Mouse (Mus musculus) limb, embryonic 14.5 days (tissue): Measurements from ENCODE around the gene Arhgap10. TPM values are rescaled to one million over a fixed set of nuclear protein-coding genes. Genes with fewer than 3 reads are reported as not detected.

Experiments used
- ATAC-seq: fragments of 200-750 bp; cut with Nextera tagmentation; 2 replicates; pipeline ENCODE4 v1.8.0; 2017; ENCODE audit warnings: low read depth, moderate number of reproducible peaks, moderate TSS enrichment; ENCODE audit not compliant: low FRiP score
- DNase-seq: peaks from one replicate; pipeline ENCODE4 v3.0.0-alpha.2; 2015; ENCODE audit warnings: low spot score
- H3K27ac ChIP-seq: fragments of 300-500 bp; sonication (generic); replicated peaks from 2 replicates; pipeline ENCODE4 v1.5.1; 2014; ENCODE audit warnings: low read depth, mild to moderate bottlenecking, low read length, moderate library complexity, mixed read lengths
- H3K27me3 ChIP-seq: fragments of 300-500 bp; sonication (generic); 2 replicates; pipeline ENCODE4 v1.6.1; 2014; ENCODE audit warnings: low read length, mixed read lengths; ENCODE audit not compliant: control insufficient read depth, insufficient read depth
- H3K36me3 ChIP-seq: fragments of 300-500 bp; sonication (generic); 2 replicates; pipeline ENCODE4 v1.6.1; 2014; ENCODE audit warnings: mild to moderate bottlenecking, low read length, moderate library complexity, mixed read lengths; ENCODE audit not compliant: control insufficient read depth, insufficient read depth
- H3K4me1 ChIP-seq: fragments of 300-500 bp; sonication (generic); 2 replicates; pipeline ENCODE4 v1.6.1; 2014; ENCODE audit warnings: antibody characterized with exemption, low read length, mixed read lengths; ENCODE audit not compliant: control insufficient read depth, insufficient read depth
- H3K4me2 ChIP-seq: fragments of 300-500 bp; sonication (generic); replicated peaks from 2 replicates; pipeline ENCODE4 v1.6.1; 2014; ENCODE audit warnings: low read depth, mild to moderate bottlenecking, low read length, moderate library complexity; ENCODE audit not compliant: severe bottlenecking
- H3K4me3 ChIP-seq: fragments of 300-500 bp; sonication (generic); replicated peaks from 2 replicates; pipeline ENCODE4 v1.5.1; 2014; ENCODE audit warnings: low read length
- H3K9ac ChIP-seq: fragments of 300-500 bp; sonication (generic); 2 replicates; pipeline ENCODE4 v1.6.1; 2014; ENCODE audit warnings: mild to moderate bottlenecking, low read depth, low read length, moderate library complexity; ENCODE audit not compliant: severe bottlenecking
- H3K9me3 ChIP-seq: fragments of 300-500 bp; sonication (generic); 2 replicates; pipeline ENCODE4 v1.6.1; 2016; ENCODE audit warnings: low read length; ENCODE audit not compliant: control insufficient read depth
- POLR2A ChIP-seq: fragments of 200-500 bp; IDR thresholded peaks from 2 replicates; pipeline ENCODE4 v1.8.0; 2012; ENCODE audit warnings: inconsistent platforms, mild to moderate bottlenecking, moderate library complexity, borderline replicate concordance; ENCODE audit not compliant: insufficient read depth, insufficient read length; ENCODE audit errors: extremely low read depth
- WGBS: fragments of 180-500 bp; shearing (Covaris S2); extraction: QIAGEN DNeasy Blood & Tissue Kit; methylation state at CpG from one replicate; pipeline ENCODE4 v1.1.7; 2014; 5-methylcytosine and 5-hydroxymethylcytosine counted together
- polyA plus RNA-seq, 2 experiments: library from polyadenylated mRNA; depleted of rRNA in 1 of 2; stranded (reverse) in 1 of 2; unstranded in 1 of 2; fragments of >200 nt; fragmentation: Nextera tagmentation in 1 of 2; extraction: Ambion mirVana in 1 of 2; gene quantifications; 2 replicates each; pipeline versions ENCODE4 v1.2.1 to v1.2.3; 2012 to 2014

Arhgap10 gene
- polyA plus RNA-seq, 2 experiments, result 25.1 to 29.3 TPM

- Histone ChIP-seq H3K9ac (no peak overlapping the region), H3K4me1 (peaks cover 29% of the 10 kb centered on the region), H3K27me3 (no peaks in the 10 kb centered on the region), H3K27ac (no peak overlapping the region), H3K4me2 (no peak overlapping the region), H3K4me3 (no peak overlapping the region), H3K36me3 (no peaks in the 10 kb centered on the region), H3K9me3 (no peaks in the 10 kb centered on the region)
- no peak for ATAC-seq
- no peak for TF ChIP-seq POLR2A
- no peak for DNase-seq
- WGBS, result 69% methylated on average over 5 of the region's 5 CpGs
Observed at GRCm38 (mm10) chr8:77484817-77485216, 32.9 kb downstream of the Arhgap10 start.

GRCm38 (mm10) chr8:77484266-77484665, 33.5 kb downstream of the Arhgap10 start:
- Histone ChIP-seq H3K27me3 (no peaks in the 10 kb centered on the region), H3K9me3 (no peaks in the 10 kb centered on the region), H3K27ac (no peak overlapping the region), H3K9ac (no peak overlapping the region), H3K4me1 (peaks cover 25% of the 10 kb centered on the region), H3K4me2 (no peak overlapping the region), H3K4me3 (no peak overlapping the region), H3K36me3 (no peaks in the 10 kb centered on the region)
- no peak for ATAC-seq
- no peak for DNase-seq
- TF ChIP-seq POLR2A, result no peak
- WGBS, result 75% methylated on average over 7 of the region's 7 CpGs

GRCm38 (mm10) chr8:77483676-77484075, 34.1 kb downstream of the Arhgap10 start:
- H3K27me3 ChIP-seq, result no peaks in the 10 kb centered on the region
- H3K36me3 ChIP-seq, result no peaks in the 10 kb centered on the region
- DNase-seq (no peak), ATAC-seq (no peak)
- H3K4me1 ChIP-seq, result peaks cover 26% of the 10 kb centered on the region
- H3K9me3 ChIP-seq, result no peaks in the 10 kb centered on the region
- TF ChIP-seq POLR2A, result no peak
- no peak overlapping the region for H3K9ac ChIP-seq
- H3K4me2 ChIP-seq, result no peak overlapping the region
- WGBS, result 79% methylated on average over 4 of the region's 4 CpGs
- no peak overlapping the region for H3K4me3 ChIP-seq
- no peak overlapping the region for H3K27ac ChIP-seq

GRCm38 (mm10) chr8:77481791-77482190, 36.0 kb downstream of the Arhgap10 start:
- peak; percentile 61; the same call in 1 of the 2 replicates for ATAC-seq
- WGBS, result 71% methylated on average over 6 of the region's 6 CpGs

GRCm38 (mm10) chr8:77479995-77480394, 37.8 kb downstream of the Arhgap10 start:
- no peak overlapping the region for H3K27ac ChIP-seq
- no peak for TF ChIP-seq POLR2A
- H3K9me3 ChIP-seq, result no peaks in the 10 kb centered on the region
- H3K4me1 ChIP-seq, result peaks cover 14% of the 10 kb centered on the region
- H3K36me3 ChIP-seq, result no peaks in the 10 kb centered on the region
- DNase-seq (no peak), ATAC-seq (no peak)
- H3K27me3 ChIP-seq, result no peaks in the 10 kb centered on the region
- H3K9ac ChIP-seq, result no peak overlapping the region
- H3K4me2 ChIP-seq, result no peak overlapping the region
- H3K4me3 ChIP-seq, result no peak overlapping the region
- 79% methylated on average over 9 of the region's 9 CpGs for WGBS

More at GRCm38 (mm10) chr8:77481791-77482190, 36.0 kb downstream of the Arhgap10 start:
- H3K27ac ChIP-seq, result no peak overlapping the region
- H3K27me3 ChIP-seq, result no peaks in the 10 kb centered on the region
- H3K4me2 ChIP-seq, result no peak overlapping the region
- no peak overlapping the region for H3K4me3 ChIP-seq
- peaks cover 14% of the 10 kb centered on the region for H3K4me1 ChIP-seq
- no peaks in the 10 kb centered on the region for H3K36me3 ChIP-seq
- H3K9ac ChIP-seq, result no peak overlapping the region
- DNase-seq, result peak; percentile 38
- H3K9me3 ChIP-seq, result no peaks in the 10 kb centered on the region
- no peak for TF ChIP-seq POLR2A

GRCm38 (mm10) chr8:77478913-77479273, 38.9 kb downstream of the Arhgap10 start:
- H3K4me3 ChIP-seq, result no peak overlapping the region
- no peak overlapping the region for H3K27ac ChIP-seq
- H3K27me3 ChIP-seq, result no peaks in the 10 kb centered on the region
- 43% methylated on average over 2 of the region's 2 CpGs for WGBS
- H3K4me2 ChIP-seq, result no peak overlapping the region
- ATAC-seq (no peak), DNase-seq (no peak)
- peaks cover 17% of the 10 kb centered on the region for H3K4me1 ChIP-seq
- no peak overlapping the region for H3K9ac ChIP-seq
- H3K9me3 ChIP-seq, result no peaks in the 10 kb centered on the region
- no peak for TF ChIP-seq POLR2A
- no peaks in the 10 kb centered on the region for H3K36me3 ChIP-seq
